Mouse (Mus musculus) Muller cell, postnatal 12 days (primary cell): ENCODE results near the gene Mvb12b.

ENCODE experiments used
- DNase-seq: peaks from one replicate; pipeline ENCODE4 v3.0.0-alpha.2; 2015; ENCODE audit errors: inconsistent ontology term

Mvb12b gene

DNA sequence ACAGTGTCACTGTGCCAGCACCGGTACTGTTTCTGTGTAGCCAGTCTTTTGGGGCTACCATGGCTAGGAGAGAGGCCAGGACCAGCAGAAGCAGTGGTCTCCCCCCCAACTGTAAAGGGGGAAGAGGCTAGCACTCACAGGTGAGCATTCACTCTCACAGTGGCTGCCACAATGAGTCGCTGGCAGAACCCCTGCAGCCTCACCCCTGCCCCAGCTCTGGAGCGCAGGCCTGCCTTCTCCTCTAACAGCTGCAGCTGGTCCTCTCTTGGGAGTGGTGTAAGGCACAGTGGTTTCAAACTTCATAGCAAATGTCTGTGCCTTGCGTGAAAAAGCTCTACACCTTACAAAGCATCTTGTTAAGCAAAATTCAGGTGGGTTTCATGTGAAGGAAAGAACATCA lies 70.7 kb downstream of the Mvb12b start:
- DNase-seq = no peak

DNA sequence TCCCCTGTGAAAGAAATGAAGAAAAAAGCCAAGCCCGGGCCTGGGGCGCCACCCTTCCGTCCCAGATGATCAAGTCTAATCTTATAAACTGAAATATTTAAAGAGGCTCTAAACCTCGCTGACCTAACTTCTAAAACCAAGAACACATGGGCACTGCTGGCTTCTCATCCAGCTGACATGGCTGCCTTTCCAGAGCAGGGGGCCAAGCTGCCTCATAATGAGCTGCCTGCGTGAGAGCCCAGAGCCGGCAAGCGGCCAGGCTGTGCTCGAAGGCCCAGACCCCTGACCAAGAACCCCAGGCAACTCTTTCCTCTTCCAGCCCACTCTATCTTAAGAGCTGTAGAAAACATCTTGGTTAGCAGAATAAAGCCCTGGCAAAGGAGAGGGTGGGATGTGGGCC lies 73.2 kb downstream of the Mvb12b start:
- DNase-seq = no peak

DNA sequence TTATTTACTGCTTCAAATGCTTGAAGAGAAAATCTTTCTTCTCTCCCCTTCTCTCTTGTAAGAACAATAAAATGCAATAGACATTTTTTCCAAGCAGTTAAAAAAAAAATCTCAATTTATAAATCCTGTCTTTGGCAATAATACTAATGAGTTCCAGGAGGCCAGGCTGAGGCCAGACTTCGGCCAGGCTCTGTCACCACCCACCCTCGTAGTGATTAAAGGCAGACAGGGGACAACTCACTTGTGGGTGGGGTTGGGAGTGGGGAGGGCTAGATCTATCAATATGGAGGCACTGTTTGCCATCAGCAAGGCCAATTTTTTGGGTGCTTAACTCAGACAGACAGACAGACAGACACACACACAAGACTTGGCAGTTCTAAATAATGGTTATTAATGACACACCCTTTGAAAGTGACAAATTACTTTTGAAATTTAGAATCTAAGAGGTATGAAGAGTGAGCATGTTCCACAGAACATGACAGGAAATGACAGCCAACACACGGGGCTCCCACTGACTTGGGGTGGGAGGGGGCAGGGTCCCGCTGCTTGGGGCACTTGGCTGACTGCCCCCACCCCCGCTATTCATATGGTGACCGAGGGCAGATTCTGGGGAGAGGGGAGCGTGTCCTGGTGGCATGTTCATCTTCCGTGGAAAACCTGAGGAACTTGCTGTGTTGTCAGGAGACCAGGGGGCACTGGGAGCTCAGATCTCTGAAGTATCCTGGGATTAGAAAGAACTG lies 74.1 kb downstream of the Mvb12b start:
- DNase-seq = no peak

DNA sequence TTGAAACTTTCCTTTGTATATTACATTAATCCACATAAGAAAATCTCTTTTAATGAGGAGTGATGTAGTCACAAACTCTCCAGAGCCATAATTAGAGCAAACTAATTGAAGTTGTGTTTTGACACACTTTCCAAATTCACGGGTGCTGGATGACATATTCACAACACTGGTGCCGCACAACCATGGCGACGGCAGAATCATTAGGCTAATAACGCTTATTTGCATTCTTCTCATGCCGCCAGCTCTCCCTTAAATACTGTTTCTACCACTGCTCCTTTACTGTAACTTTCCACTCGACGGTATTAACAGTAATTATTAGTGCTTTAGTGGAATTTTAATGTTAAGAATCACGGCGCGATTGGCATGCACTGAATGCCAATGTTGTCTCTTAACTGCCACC lies 74.8 kb downstream of the Mvb12b start:
- peak; percentile 29 for DNase-seq

DNA sequence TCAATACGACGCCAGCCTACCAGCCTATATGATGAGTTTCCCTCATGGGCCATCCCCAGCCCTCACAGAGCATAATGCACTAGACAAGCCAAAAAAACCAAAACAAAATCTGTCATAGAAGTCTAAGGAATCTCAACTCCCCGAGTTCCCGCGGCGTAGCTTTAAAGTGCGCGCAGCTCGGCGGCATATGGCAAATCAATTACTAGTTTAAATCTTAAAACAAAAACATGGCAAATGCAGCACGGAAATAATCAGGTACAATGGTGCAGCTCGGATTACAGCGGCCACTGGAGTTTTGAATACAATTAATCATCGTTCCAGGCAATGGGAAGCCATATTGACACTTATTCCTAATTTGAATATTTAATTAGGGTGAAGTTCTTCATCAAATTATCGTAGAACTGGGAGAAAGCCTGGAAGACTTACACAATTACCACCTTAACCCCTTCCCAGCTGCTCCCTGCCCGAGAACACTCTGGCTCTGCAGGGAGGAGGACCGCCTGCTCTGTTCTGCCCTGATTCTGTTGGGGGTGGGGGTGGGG lies 76.3 kb downstream of the Mvb12b start:
- no peak for DNase-seq

DNA sequence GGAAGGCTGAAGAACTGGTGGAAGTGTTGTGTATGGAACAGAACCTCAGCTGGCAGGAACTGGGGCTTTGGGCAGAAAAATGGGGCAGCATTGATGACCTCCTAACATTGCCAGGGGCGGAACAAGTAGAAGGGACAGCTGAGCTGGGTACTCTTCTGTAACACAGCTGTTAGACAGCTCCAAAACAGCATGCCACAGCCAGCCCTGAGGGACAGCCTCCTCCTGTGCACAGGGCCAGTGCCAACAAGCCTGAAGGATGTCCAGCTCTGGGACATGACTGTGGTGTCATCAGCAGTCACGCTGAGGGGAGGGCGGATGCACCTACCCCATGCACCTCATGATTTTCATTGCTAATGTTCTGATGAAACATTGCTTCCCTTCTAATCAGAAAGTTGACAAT lies 78.7 kb downstream of the Mvb12b start:
- DNase-seq = no peak

DNA sequence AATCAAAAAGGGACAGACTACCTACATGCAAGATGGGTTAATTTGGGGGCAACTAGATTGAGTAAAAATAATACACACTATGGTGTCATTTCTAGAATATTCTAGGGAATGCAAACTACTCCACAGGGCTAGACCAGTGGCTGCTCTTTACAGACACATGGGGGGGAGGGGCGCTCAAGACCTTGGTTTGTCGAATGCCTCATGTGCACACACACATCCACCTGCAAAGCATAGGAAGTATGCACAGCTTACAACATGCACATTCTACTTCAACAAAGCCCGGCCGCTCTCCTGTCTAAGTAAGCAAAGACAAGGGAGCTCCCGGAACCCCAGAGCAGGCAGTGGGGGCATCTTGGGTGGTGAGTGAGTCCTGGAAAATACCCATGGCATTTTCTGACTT lies 79.7 kb downstream of the Mvb12b start:
- DNase-seq = no peak

DNA sequence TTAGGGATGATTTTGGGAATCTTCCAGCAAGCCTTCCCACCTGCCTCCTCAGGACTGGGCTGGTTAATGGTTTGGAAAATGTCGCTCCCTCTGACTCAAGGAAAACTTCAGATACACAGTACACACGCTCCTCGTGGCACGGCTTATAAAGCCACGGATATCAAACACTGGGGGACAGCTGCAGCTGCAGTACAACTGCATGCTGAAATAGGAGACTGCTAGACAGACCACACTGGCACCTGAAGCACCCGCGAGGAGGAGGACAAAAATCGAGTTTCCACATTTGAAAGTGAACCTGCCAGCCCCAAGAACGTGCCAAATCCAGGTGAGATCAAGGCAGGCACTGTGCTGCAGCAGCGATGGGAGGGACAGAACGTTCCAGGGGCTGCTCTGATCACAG lies 82.1 kb downstream of the Mvb12b start:
- DNase-seq = no peak

DNA sequence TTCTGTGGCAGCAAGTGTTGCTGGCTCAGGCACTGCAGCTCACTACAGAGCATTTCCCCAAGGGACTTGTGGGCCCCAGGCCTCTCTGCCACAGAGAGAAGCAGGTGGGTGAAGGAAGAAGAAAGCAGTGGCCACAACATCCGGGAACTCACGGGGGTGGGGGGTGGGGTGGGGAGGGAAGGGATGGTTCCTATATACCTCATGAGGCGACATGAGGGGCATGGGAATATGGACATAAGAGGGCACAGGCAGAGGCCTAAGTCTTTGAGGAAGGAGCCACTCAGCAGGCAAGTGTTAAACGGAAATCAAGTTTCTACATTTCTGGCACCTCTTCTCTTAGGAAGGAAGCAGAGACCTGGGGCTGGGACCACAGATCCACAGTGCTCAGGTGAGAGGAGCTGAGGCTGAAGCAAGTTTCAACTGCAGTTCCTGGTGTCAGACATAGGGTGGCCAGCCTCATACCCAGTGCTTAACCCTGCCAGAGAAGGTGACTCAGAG lies 84.0 kb downstream of the Mvb12b start:
- DNase-seq = no peak

DNA sequence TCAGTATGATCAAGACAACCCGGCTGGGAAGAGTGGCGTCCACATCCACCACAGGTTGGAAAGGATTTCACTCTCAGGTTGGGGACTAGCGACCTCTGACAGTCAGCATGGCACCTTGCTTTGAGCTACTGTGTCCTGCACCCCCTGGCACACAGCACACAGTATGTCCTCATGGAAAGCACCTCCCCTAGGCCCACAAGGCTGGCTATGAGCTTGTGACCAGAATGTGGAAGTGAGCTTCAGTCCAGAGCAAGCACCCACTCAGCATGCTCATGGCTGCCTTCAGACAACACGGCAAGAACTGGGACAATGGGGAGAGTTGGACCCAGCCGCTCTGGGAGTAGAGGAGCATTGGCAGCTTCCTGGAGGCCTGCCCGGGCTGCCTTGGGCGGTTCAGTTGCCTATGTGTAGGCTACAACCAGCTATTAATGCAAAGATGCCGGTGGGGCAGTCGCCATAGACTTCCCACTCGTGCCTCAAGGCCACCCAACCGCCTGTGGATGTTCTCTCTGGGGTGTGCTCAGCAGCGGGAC lies 84.6 kb downstream of the Mvb12b start:
- DNase-seq = no peak

DNA sequence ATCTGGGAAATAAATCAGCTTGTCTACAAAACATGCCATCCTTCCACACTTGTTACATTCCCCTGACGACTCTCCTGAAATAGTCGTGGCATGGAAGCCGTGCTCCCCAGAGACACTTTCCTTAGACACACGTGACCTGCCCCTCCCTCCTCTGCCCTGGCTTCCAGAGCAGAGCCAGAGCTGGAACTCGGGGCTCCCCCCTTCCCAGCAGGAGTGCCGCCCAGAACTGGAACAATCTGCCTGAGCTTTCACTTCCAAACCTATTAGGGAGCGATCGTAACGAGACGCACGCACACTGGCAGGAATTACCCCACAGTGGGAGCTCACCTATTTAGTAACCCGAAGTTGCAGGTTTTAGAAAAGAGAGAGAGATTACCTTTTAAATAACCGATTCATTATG lies 86.0 kb downstream of the Mvb12b start:
- DNase-seq = no peak

DNA sequence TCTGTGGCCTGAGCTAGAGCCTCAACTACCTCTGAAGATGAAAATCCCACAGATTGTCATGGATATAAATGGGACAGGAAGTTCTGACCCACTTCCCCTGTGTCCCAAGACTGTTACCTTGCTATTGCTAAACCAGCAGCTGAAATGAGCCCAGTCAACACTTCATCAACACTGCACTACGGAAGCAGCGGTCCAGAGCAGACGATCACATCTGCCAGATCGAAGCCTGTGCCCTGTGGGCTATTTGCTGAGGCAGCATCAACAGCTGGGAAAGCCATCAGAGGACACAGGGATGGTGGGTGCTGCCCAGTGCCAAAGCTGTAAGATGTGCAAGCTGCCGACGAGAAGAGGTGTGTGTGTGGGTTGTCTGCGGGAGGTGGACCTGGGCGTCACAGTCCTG lies 86.4 kb downstream of the Mvb12b start:
- no peak for DNase-seq

DNA sequence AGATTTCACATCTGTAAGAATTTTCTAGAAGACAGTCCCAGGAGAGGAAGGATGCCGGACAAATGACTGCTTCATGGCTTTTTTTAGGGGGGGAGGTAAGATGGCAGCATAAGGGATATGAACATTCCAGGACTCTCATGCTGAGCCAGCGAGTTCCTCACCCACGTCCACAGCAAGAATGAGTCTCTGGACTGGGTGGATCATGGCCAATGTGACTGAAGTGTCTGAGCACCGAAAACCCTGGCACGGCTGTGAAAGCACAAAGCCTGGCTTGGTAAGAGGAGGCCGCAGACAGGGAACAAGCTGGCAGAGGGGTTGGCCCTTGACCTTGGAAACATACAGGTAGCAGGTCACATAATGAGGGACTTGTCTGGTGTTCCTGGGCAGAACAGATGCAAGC lies 87.5 kb downstream of the Mvb12b start:
- DNase-seq = no peak

DNA sequence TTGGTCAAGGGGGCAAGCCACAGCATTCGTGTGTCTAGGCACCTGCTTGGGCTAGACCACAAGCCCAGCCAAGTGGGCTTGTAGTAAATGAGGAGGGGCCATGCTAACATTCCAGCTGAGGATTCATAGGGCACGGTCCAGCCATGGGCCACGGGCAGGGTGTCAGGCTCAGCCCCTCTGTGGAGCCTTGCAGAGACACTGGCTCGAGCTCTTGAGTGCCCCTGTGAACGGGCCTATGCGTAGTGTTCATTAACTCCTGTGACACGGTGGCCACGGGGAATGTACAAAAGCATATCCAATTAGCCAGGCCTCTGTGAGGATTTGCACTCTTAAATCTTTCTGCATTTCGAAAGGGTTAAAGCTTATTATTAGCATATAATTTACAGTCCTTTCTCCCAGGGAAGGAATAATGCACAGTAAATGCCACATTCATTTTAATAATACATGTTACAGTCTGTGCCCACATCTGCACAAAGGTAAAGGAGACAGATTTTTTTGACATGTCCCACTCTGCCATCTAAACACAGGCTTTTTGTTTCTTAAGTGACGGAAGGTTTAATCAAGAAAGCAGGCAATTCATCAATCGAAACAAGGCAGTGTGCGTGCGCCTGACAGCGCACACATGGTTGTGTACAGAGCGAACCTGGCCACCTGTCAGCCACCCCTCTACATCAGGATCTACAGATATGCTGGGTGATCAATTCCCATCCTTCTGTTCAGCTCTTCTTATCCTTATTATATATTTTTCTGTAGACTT lies 91.9 kb downstream of the Mvb12b start:
- no peak for DNase-seq

DNA sequence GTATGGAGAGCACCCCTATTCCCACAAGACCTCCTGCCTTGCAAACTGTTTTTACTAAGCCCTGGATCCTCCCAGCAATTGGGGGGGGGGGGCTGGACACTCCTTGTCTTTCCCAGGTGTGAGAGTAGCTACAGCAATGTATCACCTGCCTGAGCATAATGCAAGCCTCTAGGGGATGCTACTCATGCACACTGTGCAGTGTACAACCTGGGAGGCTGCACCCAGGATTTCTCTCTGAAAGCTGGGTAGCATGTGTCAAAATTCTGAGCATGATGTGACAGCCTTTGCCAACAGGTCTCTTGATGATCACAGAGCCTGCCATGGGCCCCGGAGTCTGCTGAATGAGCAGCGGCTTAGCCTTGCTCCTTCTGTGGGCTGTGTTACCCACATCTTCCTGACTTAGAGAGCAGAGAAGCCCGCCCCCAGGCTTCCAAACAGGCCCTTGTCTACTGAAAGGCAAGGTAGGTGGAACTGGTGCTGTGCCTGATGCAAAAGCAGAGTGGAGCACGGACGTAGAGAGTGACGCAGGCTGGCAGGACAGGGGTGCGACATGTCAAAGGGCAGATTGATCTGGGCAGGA lies 92.7 kb downstream of the Mvb12b start:
- DNase-seq = no peak

DNA sequence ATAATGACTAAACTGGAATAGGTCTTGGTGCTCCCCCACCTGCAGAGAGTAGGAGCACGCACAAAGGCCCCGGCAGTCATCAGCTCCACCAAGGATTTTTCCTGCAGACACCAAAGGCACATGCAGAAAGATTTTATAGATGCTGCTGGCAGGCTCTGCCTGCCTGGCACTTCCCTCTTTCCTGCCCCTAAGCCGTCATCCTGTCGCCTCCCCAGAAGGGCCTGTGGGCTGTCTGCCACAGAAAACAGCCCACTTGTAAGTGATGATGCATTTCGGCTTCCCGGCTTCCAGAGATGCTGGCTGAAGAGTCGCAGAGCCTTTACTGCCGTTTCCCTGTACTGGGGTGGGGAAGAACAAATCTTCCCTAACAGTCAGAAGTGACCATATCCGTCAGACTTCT lies 93.3 kb downstream of the Mvb12b start:
- DNase-seq = no peak

DNA sequence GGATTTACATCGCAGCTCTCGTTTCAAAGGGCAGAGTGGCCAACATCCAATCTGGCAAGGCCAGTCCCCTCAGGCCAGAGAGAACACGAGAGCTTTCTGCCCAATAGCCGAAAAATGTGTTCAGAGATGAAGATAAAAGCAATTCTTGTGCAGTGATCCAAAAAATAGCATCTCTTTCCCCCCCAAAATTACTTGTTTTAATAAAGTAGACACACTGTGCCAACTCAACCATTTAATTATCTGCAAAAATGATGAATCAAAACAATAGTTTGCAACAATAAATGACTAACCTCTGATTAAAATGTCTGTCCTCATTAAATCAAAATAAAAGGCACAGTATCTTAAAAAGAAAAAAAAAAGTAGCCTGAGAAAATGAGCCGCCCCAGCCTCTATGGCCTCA lies 97.4 kb downstream of the Mvb12b start:
- DNase-seq = peak; percentile 91

DNA sequence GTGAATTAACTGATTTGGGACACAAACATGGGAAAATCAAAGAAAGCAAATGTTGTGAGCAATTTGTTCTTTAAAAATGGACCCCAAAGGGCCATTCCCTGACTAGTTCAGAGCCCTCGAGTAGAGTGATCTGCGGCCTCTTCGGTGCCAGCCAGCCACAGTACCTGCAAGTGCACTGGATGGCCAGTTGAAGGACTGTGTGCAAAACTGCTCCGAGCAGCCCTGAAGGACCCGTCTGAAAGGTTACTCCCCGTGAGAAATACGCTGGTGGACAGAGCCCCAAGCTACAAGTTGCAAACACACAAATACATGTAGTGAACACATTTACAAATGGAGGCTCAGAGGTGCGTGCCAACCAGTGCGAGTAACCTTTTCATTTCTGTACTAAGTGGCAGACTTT lies 98.0 kb downstream of the Mvb12b start:
- no peak for DNase-seq

DNA sequence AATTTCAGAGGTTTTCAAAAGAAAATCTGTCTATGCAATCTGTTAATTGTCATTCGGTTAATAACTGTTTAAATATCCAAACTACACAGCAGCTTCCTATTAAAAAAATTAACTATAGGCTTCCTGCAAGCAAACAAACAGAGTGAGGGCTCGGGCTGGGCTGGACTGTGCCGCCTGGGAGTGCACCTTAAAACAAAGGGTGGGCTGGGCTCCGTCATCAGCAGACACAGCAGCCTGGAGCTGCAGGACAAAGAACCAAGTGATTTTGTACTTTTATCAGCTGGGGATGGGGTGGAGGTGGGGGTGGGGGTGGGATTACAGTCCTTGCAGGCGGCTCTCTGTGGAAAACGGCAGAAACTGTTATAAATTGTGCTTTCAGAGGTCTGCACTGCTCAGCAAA lies 98.5 kb downstream of the Mvb12b start:
- no peak for DNase-seq

DNA sequence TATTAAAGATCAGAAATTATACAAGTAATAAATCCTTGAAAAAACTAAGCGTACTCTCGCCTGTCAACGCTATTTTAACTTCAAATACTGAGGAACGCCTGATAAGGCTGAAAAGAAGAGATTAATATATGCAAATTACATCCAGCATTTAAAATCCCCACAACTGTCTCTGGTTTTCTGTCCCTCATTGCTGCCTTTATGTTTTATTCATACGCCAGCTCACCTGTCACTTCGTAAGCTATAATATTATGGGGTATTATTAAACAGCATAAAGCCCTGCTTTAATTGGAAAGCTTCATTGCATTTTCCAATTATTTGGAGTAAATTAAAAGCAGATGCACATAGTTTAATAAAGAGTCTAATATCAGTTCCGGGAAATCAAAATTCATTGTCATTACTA lies 98.9 kb downstream of the Mvb12b start:
- no peak for DNase-seq

DNA sequence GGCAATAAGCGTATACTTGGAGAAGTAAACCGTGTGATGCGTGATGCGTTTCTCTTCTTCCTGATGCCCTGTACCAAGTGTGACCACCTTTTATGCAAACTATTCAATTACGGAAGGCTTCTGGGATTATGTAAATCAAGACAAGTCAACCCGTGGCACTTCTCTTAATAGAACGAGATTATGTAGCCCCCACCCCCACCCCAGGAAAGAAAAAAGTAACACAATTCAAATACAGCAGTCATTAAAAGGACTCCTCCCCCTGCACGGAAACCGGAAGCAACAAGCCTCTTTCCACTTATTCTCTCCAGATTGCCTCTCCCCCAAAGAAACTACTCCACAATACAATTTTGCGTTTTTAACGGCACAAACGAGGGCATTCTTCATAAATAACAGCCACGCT lies 99.6 kb downstream of the Mvb12b start:
- DNase-seq = no peak

DNA sequence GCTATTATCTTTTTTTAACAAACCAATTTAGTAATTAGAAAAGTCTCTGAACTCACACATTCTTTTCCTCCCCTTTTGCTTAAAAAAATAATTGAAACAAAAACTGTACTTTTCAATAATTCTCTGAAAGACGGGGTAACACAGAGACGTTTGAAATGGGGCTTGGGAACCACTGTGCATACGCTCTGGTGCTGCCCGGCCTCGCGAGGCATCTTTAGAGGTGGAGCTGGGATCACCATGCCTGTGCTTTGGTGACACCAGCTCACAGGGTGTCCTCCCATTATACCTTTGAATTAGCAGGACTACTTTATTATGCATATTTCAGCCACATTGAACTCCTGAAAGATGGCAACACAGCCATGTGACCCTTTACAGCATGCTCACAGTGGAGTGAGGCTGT lies 101.7 kb downstream of the Mvb12b start:
- DNase-seq = no peak
